Mouse (Mus musculus) embryonic facial prominence, embryonic 11.5 days (tissue): ENCODE data around the gene Haus4. TPM values are rescaled to one million over a fixed set of nuclear protein-coding genes. Genes with fewer than 3 reads are reported as not detected.

ENCODE experiments used
- polyA plus RNA-seq: library from polyadenylated mRNA; unstranded; fragments of >200 nt; fragmentation: Nextera tagmentation; extraction: Ambion mirVana; gene quantifications from 2 replicates; pipeline ENCODE4 v1.2.1, GENCODE M21; 2014

Gene Haus4
- polyA plus RNA-seq, 1 experiment from 2014 or later: 43.4 TPM

Other genes starting within 250 kb of the Haus4 start
- gene Oxa1l, start 193.8 kb downstream of the Haus4 start, polyA plus RNA-seq: 46.2 and 49.9 TPM in 2 replicates
- gene Slc7a7, start 136.8 kb downstream of the Haus4 start, polyA plus RNA-seq: 2.9 and 4.6 TPM in 2 replicates
- gene Mrpl52, start 127.7 kb downstream of the Haus4 start, polyA plus RNA-seq: 214 and 235 TPM in 2 replicates
- gene Mmp14, start 123.0 kb downstream of the Haus4 start, polyA plus RNA-seq: 91.1 and 93.2 TPM in 2 replicates
- 13.9 and 16.2 TPM in 2 replicates for gene Lrp10, start 90.5 kb downstream of the Haus4 start, polyA plus RNA-seq
- gene Rem2, start 78.5 kb downstream of the Haus4 start, polyA plus RNA-seq: 6.5 and 8.0 TPM in 2 replicates
- gene Prmt5, start 37.1 kb downstream of the Haus4 start, polyA plus RNA-seq: 118 and 121 TPM in 2 replicates
- gene Ajuba, start 22.9 kb upstream of the Haus4 start, polyA plus RNA-seq: 28.4 and 31.5 TPM in 2 replicates
- gene 4931414P19Rik, start 51.4 kb upstream of the Haus4 start, polyA plus RNA-seq: 5.1 and 7.7 TPM in 2 replicates
- 404 and 462 TPM in 2 replicates for gene Psmb5, start 63.4 kb upstream of the Haus4 start, polyA plus RNA-seq
- not detected in 2 replicates for gene Psmb11, start 66.8 kb upstream of the Haus4 start, polyA plus RNA-seq
- not detected in 2 replicates for gene Gm17606, start 86.3 kb upstream of the Haus4 start, polyA plus RNA-seq
- 6.2 and 6.3 TPM in 2 replicates for gene Cdh24, start 86.7 kb upstream of the Haus4 start, polyA plus RNA-seq
- gene 1700123O20Rik, start 131.6 kb upstream of the Haus4 start, polyA plus RNA-seq: 109 and 110 TPM in 2 replicates
- gene Acin1, start 132.3 kb upstream of the Haus4 start, polyA plus RNA-seq: 122 and 141 TPM in 2 replicates
- gene Gm29776, start 144.2 kb upstream of the Haus4 start, polyA plus RNA-seq: 0.11 and 0.17 TPM in 2 replicates
- gene Cebpe, start 157.6 kb upstream of the Haus4 start, polyA plus RNA-seq: 0.17 TPM in 2 replicates
- 2.5 and 5.3 TPM in 2 replicates for gene Slc7a8, start 227.3 kb upstream of the Haus4 start, polyA plus RNA-seq